Mouse (Mus musculus) monocyte, adult 2 months (primary cell): ENCODE measurements around the gene Ccdc7a.
A peak's percentile ranks its signal among the peaks of the same experiment; 100 is the strongest.
"Not testable (repeated sequence)": the region's sequence is repeated elsewhere in the genome, so short reads cannot be mapped to it uniquely, and the experiment has no call there.

Experiments
- DNase-seq, 2 experiments: peaks; one replicate each; pipeline ENCODE4 v3.0.0; 2022; ENCODE audit warnings: low spot score in 2 of 2, low read depth in 1 of 2

Ccdc7a gene

GRCm38 (mm10) chr8:129065417-129065816 is at the start of gene Ccdc7a:
Ccdc7a (minus strand) TSS chr8:129065517.
- DNase-seq, result not testable (repeated sequence)

DNA sequence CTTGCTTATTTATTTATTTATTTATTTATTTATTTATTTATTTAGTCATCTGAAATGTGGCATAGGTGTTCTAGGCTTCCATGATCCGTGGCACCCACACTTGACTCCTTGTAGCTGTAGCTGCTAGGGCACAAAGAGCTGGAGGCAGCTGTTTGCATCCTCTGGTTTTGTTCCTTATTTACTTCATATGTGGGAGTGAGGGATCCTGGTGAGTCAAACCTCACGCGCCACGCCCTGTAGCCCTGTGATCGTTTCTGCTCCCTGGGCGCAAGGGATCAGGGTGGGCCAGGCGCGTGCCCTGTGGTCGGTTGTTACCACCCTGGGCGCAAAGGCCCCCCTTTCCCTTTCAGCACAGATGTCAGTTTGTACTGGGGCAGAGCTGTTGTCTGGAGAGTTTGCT is 1.5 kb upstream of the Ccdc7a start, which contains the start of gene Ccdc7b:
Gene Ccdc7b (plus strand): TSS at position 301 of the 400 bp plus-strand sequence.
- DNase-seq, result not testable (repeated sequence)

DNA sequence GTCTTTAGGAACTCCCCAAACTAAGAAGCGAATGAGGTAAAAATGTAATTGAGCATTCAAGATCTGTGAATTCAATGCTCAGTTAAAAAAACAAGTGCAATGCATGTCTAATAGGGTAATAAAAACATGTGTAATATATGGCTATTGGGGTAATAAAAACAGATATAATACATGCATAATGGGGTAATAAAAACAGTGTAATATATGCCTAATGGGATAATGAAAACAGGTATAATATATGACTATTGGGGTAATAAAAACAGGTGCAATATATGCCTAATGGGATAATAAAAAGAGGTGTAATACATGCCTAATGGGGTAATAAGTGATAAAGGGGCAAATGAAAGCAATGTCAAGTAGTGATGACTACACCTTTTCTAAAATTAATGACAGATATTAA is 73.9 kb downstream of the Ccdc7a start:
- no peak for DNase-seq

DNA sequence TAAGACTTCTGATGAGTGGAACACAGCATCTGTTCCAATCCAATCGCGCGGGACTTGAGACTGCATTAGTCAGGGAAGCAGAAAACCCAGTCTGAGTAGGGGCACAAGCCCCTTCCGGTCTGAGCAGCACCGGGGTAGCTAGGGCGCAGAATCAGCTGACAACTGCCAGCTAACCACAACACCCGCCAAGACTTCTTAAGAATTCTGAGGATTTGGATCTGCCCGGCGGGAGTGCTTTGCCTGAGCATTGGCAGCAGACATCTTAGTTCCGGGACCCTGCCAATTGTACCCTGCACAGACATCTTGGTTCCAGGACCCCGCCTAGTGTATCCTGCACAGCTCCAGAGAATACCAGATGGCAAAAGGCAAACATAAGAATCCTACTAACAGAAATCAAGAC is 116.4 kb downstream of the Ccdc7a start:
- DNase-seq, result not testable (repeated sequence)

DNA sequence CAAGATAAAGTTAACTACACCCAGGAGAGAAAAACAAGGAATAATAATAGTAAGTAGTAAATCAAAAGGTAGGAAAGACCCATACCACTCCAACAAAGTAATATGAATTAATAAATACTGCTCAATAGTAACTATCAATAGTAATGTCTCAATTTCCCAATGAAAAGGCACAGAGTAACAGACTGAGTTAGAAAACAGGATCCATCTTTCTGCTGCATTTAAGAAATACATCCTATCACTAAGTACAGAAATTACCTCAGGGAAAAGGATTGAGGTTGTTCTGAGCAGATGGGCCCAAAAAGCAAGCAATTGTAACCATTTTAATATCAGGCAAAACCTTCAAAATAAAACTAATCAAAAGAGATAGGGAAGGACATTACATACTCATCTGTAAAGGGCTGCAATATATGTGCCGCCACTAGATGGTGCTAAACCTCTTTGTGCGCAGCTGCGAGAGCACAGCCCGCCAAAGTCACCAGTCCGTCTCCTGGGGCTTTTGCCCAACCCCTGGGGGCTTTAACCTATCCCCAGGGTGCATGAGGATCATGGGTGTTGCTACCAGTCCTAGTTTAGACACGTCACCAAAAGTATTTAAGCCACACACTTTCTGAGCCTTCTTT is 124.2 kb downstream of the Ccdc7a start:
- DNase-seq, result not testable (repeated sequence)

- DNase-seq, result no peak
Observed at GRCm38 (mm10) chr8:128933446-128933845, 131.9 kb downstream of the Ccdc7a start.

- DNase-seq, result no peak
Observed at GRCm38 (mm10) chr8:128882719-128883118, 182.6 kb downstream of the Ccdc7a start.

GRCm38 (mm10) chr8:128843749-128844148 is 221.6 kb downstream of the Ccdc7a start:
- DNase-seq, result no peak

- no peak for DNase-seq
Observed at GRCm38 (mm10) chr8:128812521-128812920, 252.8 kb downstream of the Ccdc7a start.

- no peak for DNase-seq
Observed at GRCm38 (mm10) chr8:128798594-128798993, 266.7 kb downstream of the Ccdc7a start, which contains the start of gene Gm3952. Gm3952 (minus strand) TSS chr8:128798694.

- DNase-seq, result no peak
Observed at GRCm38 (mm10) chr8:128735692-128736091, 329.6 kb downstream of the Ccdc7a start.

DNA sequence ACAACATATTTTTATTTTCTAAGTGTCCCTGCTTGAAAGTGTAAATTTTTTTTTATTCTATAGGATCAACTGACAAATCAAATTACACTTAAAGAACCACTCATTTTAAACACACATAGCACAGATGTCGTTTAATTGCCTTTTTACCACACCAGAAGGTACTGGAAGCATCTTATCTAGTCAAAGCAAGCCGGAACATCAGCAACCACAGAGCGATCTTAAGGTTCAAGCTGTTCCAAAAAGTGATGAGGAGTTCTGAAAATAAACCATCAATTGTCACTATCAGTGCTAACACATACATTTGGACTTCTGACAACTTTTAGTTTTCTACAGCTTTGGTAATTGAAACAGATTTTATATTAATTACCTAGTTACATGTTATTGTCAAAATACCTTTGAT is 331.2 kb downstream of the Ccdc7a start:
- DNase-seq, result no peak

DNA sequence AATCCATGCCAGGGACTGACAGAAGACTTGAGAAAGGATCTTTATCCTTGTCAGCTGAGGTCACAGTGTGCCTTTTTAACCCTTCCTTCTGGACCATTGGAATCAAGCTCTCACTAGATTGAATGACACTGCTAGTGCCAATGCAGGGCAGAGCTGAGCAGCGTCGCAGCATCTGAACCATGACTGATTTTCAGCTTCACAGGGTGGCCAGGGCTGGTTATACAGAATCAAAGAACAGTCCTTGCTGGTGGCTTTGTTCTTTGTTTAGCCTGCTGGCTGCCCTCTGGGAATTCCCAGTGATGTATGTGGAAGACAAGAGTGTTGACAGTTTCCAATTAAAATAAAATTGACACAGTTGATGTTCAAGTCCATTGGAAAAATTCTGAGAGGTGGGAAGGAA is 333.1 kb downstream of the Ccdc7a start:
- DNase-seq, result no peak

GRCm38 (mm10) chr8:128727213-128727612 is 338.1 kb downstream of the Ccdc7a start:
- no peak for DNase-seq

GRCm38 (mm10) chr8:128724819-128725218 is 340.5 kb downstream of the Ccdc7a start:
- no peak for DNase-seq

DNA sequence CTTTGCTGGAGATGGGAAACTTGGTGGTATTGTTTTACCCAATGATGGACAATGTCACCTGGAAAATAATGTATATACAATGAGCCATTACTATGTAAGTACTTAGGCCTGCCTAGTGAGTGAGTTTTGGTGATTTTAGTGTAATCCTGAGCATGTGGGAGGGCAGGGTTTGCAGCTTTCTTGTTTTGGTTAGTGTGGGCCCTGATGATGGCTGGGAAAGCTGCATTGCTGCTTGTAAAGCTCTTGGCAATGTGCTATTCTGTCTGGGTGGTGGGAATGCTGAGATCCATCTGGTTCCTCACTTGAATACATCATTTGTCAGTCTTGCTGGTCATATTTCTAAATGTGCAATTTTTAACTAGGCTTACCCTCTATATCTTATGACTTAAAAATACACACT is 349.1 kb downstream of the Ccdc7a start:
- DNase-seq, result no peak

DNA sequence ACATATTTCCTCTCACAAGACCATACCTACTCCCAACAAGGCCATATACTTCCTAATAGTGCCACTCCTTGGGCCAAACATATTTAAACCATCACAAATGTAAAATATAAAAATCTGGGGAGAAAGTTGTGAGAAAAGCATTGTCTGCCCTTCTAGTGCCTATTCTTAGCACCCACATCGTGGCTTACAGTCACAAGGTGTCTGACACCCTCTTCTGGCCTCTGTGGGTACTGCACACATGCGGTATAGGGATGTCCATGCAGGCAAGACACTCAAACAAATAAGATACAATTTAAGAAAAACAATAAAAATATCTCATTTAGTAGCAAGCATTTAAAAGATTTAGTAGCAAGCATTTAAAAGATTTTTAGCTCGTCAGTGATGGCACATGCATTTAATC is 356.1 kb downstream of the Ccdc7a start:
- peak; percentile 33 to 73 for DNase-seq

DNA sequence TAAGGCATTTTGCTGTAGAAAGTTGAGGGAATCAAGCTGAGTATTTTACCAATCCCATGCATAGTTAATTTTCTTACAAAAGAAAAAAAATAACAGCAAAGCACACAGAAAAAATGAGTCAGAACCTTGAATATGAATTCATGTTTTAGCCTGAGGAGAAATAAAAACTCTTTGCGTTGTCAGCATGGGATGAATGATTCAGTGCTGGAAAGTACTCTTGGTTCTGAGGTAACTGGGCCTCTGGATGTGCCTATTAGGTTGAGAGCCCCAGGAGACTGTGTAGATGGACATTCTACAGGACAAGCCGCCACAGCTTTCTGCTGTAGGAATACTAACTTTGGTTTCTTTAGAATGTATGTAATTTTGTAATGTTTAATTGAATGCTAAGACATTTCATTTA is 360.5 kb downstream of the Ccdc7a start:
- DNase-seq, result no peak

DNA sequence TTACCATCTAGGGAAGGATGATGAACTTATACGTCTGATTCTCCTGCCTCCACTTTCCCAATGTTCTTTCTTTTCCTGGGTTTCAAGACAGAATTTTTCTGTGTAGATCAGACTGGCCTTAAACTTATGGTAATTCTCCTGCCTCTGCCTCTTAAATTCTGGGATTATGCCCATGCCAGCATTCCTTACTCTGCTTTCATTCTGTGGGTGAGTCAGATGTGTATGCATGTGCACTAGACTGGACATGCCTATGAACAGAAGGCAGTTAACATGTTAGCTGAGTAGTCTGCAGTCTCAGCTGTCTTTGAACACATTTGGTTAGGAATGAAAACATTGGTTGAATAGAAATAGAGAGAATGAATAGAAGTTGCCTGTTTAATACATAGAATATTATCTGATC is 360.9 kb downstream of the Ccdc7a start:
- no peak for DNase-seq

- DNase-seq, result no peak
Observed at GRCm38 (mm10) chr8:128697945-128698344, 367.4 kb downstream of the Ccdc7a start.

DNA sequence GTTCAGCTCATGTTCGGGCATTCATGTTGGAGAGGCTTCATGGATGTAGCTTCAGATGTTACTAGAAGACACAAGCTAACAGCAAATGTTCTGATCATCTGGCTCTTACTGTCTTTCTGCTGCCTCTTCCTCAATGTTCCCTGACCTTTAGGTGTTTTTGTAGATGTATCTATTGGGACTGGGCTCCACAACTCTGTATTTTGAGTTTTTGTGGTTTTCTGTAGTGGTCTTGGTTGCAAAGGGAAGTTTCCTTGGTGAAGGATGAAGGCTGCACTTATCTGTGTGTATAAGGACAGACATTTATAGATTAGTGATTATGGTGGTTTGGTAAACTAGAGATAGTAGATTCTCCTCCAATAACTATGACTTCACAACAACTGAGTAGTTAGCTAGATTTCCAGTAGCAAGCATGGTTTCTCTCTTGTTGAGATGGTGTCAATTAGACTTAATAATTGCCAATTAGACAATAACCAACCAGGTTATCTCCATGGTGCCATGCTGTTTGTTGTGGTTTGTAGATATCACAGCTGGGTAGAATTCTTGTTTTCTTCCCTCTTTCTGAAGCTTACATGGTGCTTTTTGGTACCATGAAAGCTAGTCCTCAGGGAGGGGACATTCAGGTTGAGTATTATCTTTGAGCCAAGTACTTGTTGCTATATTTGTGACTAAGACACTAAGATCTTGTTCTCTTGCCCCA is 368.5 kb downstream of the Ccdc7a start:
- DNase-seq, result no peak

- DNase-seq, result no peak
Observed at GRCm38 (mm10) chr8:128690056-128690455, 375.3 kb downstream of the Ccdc7a start.

GRCm38 (mm10) chr8:128688679-128689078 is 376.6 kb downstream of the Ccdc7a start:
- no peak for DNase-seq
